Mouse (Mus musculus) liver, postnatal 0 days (tissue): ENCODE measurements around the gene Maneal.

Experiments used
- CTCF ChIP-seq: sonication (generic); IDR thresholded peaks from 2 replicates; pipeline ENCODE4 v1.5.1; 2016; ENCODE audit warnings: antibody characterized with exemption, low read depth
- EP300 ChIP-seq: IDR thresholded peaks from 2 replicates; pipeline ENCODE4 v1.6.1; 2016; ENCODE audit warnings: antibody characterized with exemption, low read depth, mild to moderate bottlenecking

- TF ChIP-seq CTCF (no peak), EP300 (no peak)
Measured at GRCm38 (mm10) chr4:124905971-124906822, 44.2 kb upstream of the Maneal start.
